Mouse (Mus musculus): ENCODE data around the gene Nifk. TPM values are rescaled to one million over a fixed set of nuclear protein-coding genes. Genes with fewer than 3 reads are reported as not detected.

Nifk gene
- polyA plus RNA-seq, 2 experiments, result 24.7 to 50.8 TPM

- H3K9ac ChIP-seq (replicated peaks), result no peak overlapping the region
- H3K9me3 ChIP-seq (ENCODE audit: control insufficient read depth, low read length), result no peaks in the 10 kb centered on the region
- DNase-seq (ENCODE audit: low read depth in 3 of 3, low spot score in 3 of 3) (no peak), ATAC-seq (ENCODE audit: insufficient read depth) (no peak)
- no peak overlapping the region for H3K4me3 ChIP-seq (ENCODE audit: insufficient read depth in 1 of 2, low read depth in 2 of 2, low read length in 2 of 2)
- WGBS (ENCODE audit: insufficient replicate concordance), result 68% methylated on average over 3 of the region's 3 CpGs
- no peaks in the 10 kb centered on the region for H3K27me3 ChIP-seq (ENCODE audit: control insufficient read depth, insufficient read depth, low read length)
- H3K27ac ChIP-seq, result no peak overlapping the region
- TF ChIP-seq EP300 (IDR thresholded peaks at IDR 0.05; ENCODE audit: low read depth), result no peak
- no peak for TF ChIP-seq CTCF (IDR thresholded peaks at IDR 0.05; ENCODE audit: low read depth)
- peaks cover 41% of the 10 kb centered on the region for H3K36me3 ChIP-seq (replicated peaks; ENCODE audit: control insufficient read depth, insufficient read depth, low read depth)
- H3K4me1 ChIP-seq (replicated peaks; ENCODE audit: control insufficient read depth in 2 of 2, insufficient read depth in 2 of 2, low read length in 1 of 2), result no peaks in the 10 kb centered on the region
- H3K4me2 ChIP-seq (ENCODE audit: low read depth), result no peak overlapping the region
These were observed 25.0 kb upstream of the Nifk start for GRCm38 (mm10) chr1:118296673-118297072.

DNA sequence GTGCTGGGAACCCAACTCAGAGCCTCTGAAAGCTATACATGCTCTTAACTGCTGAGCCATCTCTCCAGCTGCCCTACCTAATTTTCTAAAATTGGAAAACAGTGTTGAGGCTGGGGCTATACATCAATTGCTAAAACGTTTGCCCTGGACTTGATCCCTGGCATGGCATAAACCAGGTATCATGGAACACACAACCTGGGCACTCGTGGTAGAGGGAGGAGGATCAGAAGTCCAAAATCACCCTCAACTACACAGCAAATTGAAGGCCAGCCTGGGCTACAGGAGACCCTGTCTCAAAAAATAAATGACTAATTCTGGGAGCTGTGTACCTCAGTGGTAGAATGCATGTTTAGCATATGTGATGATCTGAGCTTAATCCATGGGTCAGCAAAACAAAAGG is 23.9 kb upstream of the Nifk start:
- 70% methylated on average over 2 of the region's 2 CpGs for WGBS (ENCODE audit: insufficient replicate concordance)
- ATAC-seq (ENCODE audit: insufficient read depth), result no peak
- peaks cover 52% of the 10 kb centered on the region for H3K36me3 ChIP-seq (replicated peaks; ENCODE audit: control insufficient read depth, insufficient read depth, low read depth)

DNA sequence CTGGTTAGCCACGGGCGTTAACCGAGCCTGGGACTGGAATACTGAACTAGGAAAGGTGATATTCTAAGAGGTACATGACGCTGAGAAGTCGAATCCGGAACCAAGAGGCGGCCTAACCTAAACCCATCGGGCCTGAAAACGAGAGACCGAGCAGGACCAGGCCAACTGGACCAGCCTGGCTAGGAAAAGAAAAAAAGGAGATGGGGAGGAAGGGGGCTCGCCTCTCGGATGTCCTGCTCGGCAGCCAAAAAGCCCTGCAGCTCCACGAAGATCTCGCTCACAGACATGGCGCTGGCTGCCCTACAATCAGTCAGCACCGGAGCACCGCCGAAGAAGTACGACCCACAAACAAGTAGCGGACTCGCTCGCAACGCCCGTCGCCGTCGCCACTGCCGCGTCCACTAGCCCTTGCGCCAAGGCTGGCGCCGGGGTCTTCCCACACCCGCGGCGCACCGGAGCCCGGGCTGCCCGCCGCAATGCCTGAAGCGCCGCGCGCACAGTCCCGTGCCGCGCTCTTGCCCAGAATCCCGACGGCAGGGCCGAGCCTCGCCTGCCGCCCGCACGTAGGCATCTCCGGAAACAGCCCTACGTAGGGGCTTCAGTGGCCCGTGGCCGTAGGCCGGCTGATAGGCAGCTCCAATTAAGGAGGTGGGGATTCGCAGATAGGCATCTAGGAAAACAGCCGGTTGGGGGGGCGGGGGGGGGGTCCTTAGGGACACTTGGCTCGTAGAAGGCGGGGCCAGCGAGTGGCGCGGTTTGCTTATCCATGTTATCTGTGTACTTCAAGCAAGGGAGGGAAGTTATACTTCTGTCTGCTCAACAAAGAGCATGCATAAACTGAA is 10.6 kb upstream of the Nifk start:
- TF ChIP-seq CTCF (IDR thresholded peaks at IDR 0.05; ENCODE audit: low read depth) (no peak), EP300 (IDR thresholded peaks at IDR 0.05; ENCODE audit: low read depth) (peak; percentile 52)
- DNase-seq (ENCODE audit: low read depth in 3 of 3, low spot score in 3 of 3), result peak; percentile 69 to 74 (median 70)
- under 1% methylated on average over 67 of the region's 67 CpGs for whole genome bisulfite sequencing (ENCODE audit: insufficient replicate concordance)

More for the DNA sequence above, 23.9 kb upstream of the Nifk start:
- no peaks in the 10 kb centered on the region for H3K4me1 ChIP-seq (replicated peaks; ENCODE audit: control insufficient read depth in 2 of 2, insufficient read depth in 2 of 2, low read length in 1 of 2)
- no peak overlapping the region for H3K4me2 ChIP-seq (ENCODE audit: low read depth)
- no peak overlapping the region for H3K4me3 ChIP-seq (ENCODE audit: insufficient read depth in 1 of 2, low read depth in 2 of 2, low read length in 2 of 2)
- H3K27ac ChIP-seq, result no peak overlapping the region
- TF ChIP-seq EP300 (IDR thresholded peaks at IDR 0.05; ENCODE audit: low read depth) (no peak), CTCF (IDR thresholded peaks at IDR 0.05; ENCODE audit: low read depth) (no peak)
- no peak for DNase-seq (ENCODE audit: low read depth in 3 of 3, low spot score in 3 of 3)
- H3K27me3 ChIP-seq (ENCODE audit: control insufficient read depth, insufficient read depth, low read length), result no peaks in the 10 kb centered on the region
- H3K9me3 ChIP-seq (ENCODE audit: control insufficient read depth, low read length), result no peaks in the 10 kb centered on the region
- H3K9ac ChIP-seq (replicated peaks), result no peak overlapping the region

GRCm38 (mm10) chr1:118311622-118312326 is 9.9 kb upstream of the Nifk start, which contains the start of gene Tsn:
Gene Tsn (minus strand): TSS chr1:118311739.
- ATAC-seq (ENCODE audit: insufficient read depth), result peak; percentile 5; the same call in 1 of the 2 replicates

More for the DNA sequence above, 10.6 kb upstream of the Nifk start:
- peaks cover 15% of the 10 kb centered on the region for H3K36me3 ChIP-seq (replicated peaks; ENCODE audit: control insufficient read depth, insufficient read depth, low read depth)
- H3K27ac ChIP-seq, result peak overlapping the region; percentile 78
- peaks cover 10 to 11% of the 10 kb centered on the region in 2 experiments for H3K4me1 ChIP-seq (replicated peaks; ENCODE audit: control insufficient read depth in 2 of 2, insufficient read depth in 2 of 2, low read length in 1 of 2)
- no peaks in the 10 kb centered on the region; the same call in 1 of the 2 replicates for H3K27me3 ChIP-seq (ENCODE audit: control insufficient read depth, insufficient read depth, low read length)
- H3K9me3 ChIP-seq (ENCODE audit: control insufficient read depth, low read length), result no peaks in the 10 kb centered on the region
- peak overlapping the region; percentile 86 to 98 for H3K4me3 ChIP-seq (ENCODE audit: insufficient read depth in 1 of 2, low read depth in 2 of 2, low read length in 2 of 2)
- peak overlapping the region; percentile 89 for H3K4me2 ChIP-seq (ENCODE audit: low read depth)
- peak overlapping the region; percentile 97 for H3K9ac ChIP-seq (replicated peaks)
- peak; percentile 98 for ATAC-seq (ENCODE audit: insufficient read depth)

GRCm38 (mm10) chr1:118320696-118321095 is 943 bp upstream of the Nifk start:
- DNase-seq (ENCODE audit: low read depth in 3 of 3, low spot score in 3 of 3), result peak in 1 of 3 experiments; percentile 35
- no peak overlapping the region for H3K4me2 ChIP-seq (ENCODE audit: low read depth)
- TF ChIP-seq CTCF (IDR thresholded peaks at IDR 0.05; ENCODE audit: low read depth) (peak; percentile 66), EP300 (IDR thresholded peaks at IDR 0.05; ENCODE audit: low read depth) (no peak)

More at GRCm38 (mm10) chr1:118311622-118312326, 9.9 kb upstream of the Nifk start, which contains the start of gene Tsn:
- DNase-seq (ENCODE audit: low read depth in 3 of 3, low spot score in 3 of 3), result no peak
- Histone ChIP-seq H3K4me2 (ENCODE audit: low read depth) (peak within 1 kb of the TSS; percentile 89), H3K36me3 (replicated peaks; ENCODE audit: control insufficient read depth, insufficient read depth, low read depth) (peaks cover 7% of the 10 kb centered on the region), H3K9me3 (ENCODE audit: control insufficient read depth, low read length) (no peaks in the 10 kb centered on the region), H3K4me1 (replicated peaks; ENCODE audit: control insufficient read depth in 2 of 2, insufficient read depth in 2 of 2, low read length in 1 of 2) (peaks cover 10 to 11% of the 10 kb centered on the region in 2 experiments), H3K27me3 (ENCODE audit: control insufficient read depth, insufficient read depth, low read length) (no peaks in the 10 kb centered on the region; the same call in 1 of the 2 replicates), H3K4me3 (ENCODE audit: insufficient read depth in 1 of 2, low read depth in 2 of 2, low read length in 2 of 2) (peak within 1 kb of the TSS; percentile 86 to 98), H3K9ac (replicated peaks) (peak within 1 kb of the TSS; percentile 97), H3K27ac (peak within 1 kb of the TSS; percentile 78)
- TF ChIP-seq EP300 (IDR thresholded peaks at IDR 0.05; ENCODE audit: low read depth) (no peak), CTCF (IDR thresholded peaks at IDR 0.05; ENCODE audit: low read depth) (no peak)
- 35% methylated on average over 12 of the region's 12 CpGs for WGBS (ENCODE audit: insufficient replicate concordance)

More at GRCm38 (mm10) chr1:118320696-118321095, 943 bp upstream of the Nifk start:
- no peak for ATAC-seq (ENCODE audit: insufficient read depth)
- Histone ChIP-seq H3K9ac (replicated peaks) (no peak overlapping the region), H3K36me3 (replicated peaks; ENCODE audit: control insufficient read depth, insufficient read depth, low read depth) (peaks cover 9% of the 10 kb centered on the region), H3K4me3 (ENCODE audit: insufficient read depth in 1 of 2, low read depth in 2 of 2, low read length in 2 of 2) (no peak overlapping the region), H3K27ac (no peak overlapping the region), H3K9me3 (ENCODE audit: control insufficient read depth, low read length) (no peaks in the 10 kb centered on the region), H3K27me3 (ENCODE audit: control insufficient read depth, insufficient read depth, low read length) (no peaks in the 10 kb centered on the region), H3K4me1 (replicated peaks; ENCODE audit: control insufficient read depth in 2 of 2, insufficient read depth in 2 of 2, low read length in 1 of 2) (peaks cover 4 to 11% of the 10 kb centered on the region in 2 experiments; a peak in 2 of 4 replicates)
- WGBS (ENCODE audit: insufficient replicate concordance), result 53% methylated on average over 2 of the region's 2 CpGs
